Mouse (Mus musculus): ENCODE measurements around the gene Gm9817.

GRCm38 (mm10) chr13:45118822-45119221, 40.3 kb downstream of the Gm9817 start:
- TF ChIP-seq POLR2AphosphoS2 (IDR thresholded peaks at IDR 0.05; ENCODE audit: insufficient read length, low read depth) = no peak
- TF ChIP-seq POLR2A (IDR thresholded peaks at IDR 0.05; ENCODE audit: insufficient read length, low read depth) = no peak
- no peak for TF ChIP-seq USF1 (IDR thresholded peaks at IDR 0.05; ENCODE audit: low read depth)
- no peak for TF ChIP-seq MAX (IDR thresholded peaks at IDR 0.05; ENCODE audit: low read depth)
- no peak for TF ChIP-seq TCF12 (IDR thresholded peaks at IDR 0.05; ENCODE audit: insufficient read depth, poor library complexity, severe bottlenecking)
- no peak for TF ChIP-seq CEBPB (IDR thresholded peaks at IDR 0.05; ENCODE audit: insufficient read depth, poor library complexity, severe bottlenecking)
- no peak for TF ChIP-seq E2F4 (IDR thresholded peaks at IDR 0.05; ENCODE audit: insufficient read depth)

Measured in myocyte (in vitro differentiated cells).